Mouse (Mus musculus): ENCODE data around the gene Gpr156. TPM values are rescaled to one million over a fixed set of nuclear protein-coding genes. Genes with fewer than 3 reads are reported as not detected.

Gene Gpr156
- not detected in 2 replicates for polyA plus RNA-seq (2012; ENCODE audit: insufficient read depth, insufficient read length, low replicate concordance, missing spikeins)

DNA sequence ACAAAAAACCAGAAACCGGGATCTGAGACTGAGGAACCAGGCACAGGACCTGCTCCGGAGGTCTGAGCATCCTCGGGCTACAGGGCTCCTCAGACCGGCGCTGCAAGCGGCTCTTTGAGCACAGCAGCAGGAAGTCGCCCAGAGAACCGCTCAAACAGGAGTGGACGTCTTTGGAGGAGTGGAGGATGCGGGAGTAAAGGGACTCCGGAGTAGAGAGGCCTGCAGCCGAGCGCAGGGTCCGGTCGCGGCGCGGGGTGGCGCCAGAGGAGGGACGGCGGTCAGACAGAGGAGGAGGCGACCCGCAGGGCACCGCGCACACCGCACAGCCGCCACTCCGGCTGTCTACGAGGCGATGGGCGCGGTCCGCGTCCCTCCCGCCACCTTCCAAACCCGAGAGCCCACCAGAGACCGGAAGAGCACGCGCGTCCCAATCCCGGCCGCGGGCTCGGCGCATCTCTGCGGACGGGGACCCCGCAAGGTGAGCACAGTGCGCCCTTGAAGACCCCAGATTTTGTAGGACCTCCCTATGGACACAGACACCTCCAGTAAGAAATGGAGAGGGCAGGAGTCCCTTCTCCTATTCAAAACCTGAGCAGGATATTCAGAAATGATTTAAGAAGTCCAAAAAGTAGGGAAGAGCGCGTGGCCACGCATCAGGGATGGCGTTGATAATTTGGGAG lies at the start of gene Gpr156:
TSS of gene Gpr156 (plus strand) at position 359 of the 680 bp plus-strand sequence.
- peaks cover 6% of the 10 kb centered on the region for H3K4me1 ChIP-seq (ENCODE audit: control insufficient read depth, insufficient read depth, low read length)
- no peak within 1 kb of the TSS for H3K27ac ChIP-seq (ENCODE audit: insufficient read depth, low read depth, low read length)
- WGBS = 3% methylated on average over 53 of the region's 53 CpGs
- TF ChIP-seq CTCF (IDR thresholded peaks at IDR 0.05; ENCODE audit: insufficient read depth, low read depth, low read length) = no peak
- no peak for TF ChIP-seq POLR2A (IDR thresholded peaks at IDR 0.05; ENCODE audit: insufficient read depth, low read depth, low read length)
- peak within 1 kb of the TSS; percentile 54 for H3K4me3 ChIP-seq (ENCODE audit: insufficient read depth, low read depth, low read length)

DNA sequence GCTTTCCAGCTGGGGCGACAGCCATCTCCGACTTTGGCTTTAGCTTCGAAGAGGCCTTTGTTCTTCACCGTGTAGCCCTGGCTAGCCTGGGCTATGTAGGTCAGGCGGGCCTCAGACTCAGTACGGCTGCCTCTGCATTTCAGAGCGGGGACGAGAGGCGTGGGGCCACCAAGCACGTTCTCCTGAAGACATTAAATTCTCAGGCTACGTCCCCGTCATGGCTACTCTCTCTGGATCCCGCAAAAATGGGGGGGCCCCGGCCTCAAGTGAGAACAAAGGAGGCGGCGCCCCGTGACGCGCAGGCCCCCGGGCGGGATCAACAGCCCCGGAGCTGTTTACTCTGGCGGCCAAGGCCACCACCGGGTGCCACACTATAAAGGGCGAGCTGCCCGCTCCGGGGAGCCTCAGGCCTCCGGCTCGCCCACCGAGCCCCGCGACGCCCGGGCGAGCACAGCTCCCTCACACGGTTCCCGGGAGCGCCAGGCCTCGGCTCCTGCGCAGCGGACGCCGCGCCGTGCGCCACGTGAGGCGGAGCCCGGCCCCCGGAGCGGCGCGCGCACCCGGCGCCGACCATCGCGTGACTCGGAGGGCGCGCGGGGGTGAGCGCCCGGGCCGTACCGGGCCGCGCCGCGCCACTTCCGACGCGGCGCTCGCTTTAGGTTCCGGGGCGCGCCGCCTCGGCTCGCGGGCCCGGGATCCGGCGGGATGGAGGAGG lies 48.3 kb upstream of the Gpr156 start, which contains the start of gene Lrrc58:
TSS of gene Lrrc58 (plus strand) at position 599 of the 715 bp plus-strand sequence.
- H3K4me1 ChIP-seq (ENCODE audit: control insufficient read depth, insufficient read depth, low read length) = peaks cover 7% of the 10 kb centered on the region
- H3K4me3 ChIP-seq (ENCODE audit: insufficient read depth, low read depth, low read length) = peak within 1 kb of the TSS; percentile 57
- TF ChIP-seq CTCF (IDR thresholded peaks at IDR 0.05; ENCODE audit: insufficient read depth, low read depth, low read length) (no peak), POLR2A (IDR thresholded peaks at IDR 0.05; ENCODE audit: insufficient read depth, low read depth, low read length) (peak; percentile 96)
- under 1% methylated on average over 84 of the region's 86 CpGs for WGBS
- peak within 1 kb of the TSS; percentile 87 for H3K27ac ChIP-seq (ENCODE audit: insufficient read depth, low read depth, low read length)

DNA sequence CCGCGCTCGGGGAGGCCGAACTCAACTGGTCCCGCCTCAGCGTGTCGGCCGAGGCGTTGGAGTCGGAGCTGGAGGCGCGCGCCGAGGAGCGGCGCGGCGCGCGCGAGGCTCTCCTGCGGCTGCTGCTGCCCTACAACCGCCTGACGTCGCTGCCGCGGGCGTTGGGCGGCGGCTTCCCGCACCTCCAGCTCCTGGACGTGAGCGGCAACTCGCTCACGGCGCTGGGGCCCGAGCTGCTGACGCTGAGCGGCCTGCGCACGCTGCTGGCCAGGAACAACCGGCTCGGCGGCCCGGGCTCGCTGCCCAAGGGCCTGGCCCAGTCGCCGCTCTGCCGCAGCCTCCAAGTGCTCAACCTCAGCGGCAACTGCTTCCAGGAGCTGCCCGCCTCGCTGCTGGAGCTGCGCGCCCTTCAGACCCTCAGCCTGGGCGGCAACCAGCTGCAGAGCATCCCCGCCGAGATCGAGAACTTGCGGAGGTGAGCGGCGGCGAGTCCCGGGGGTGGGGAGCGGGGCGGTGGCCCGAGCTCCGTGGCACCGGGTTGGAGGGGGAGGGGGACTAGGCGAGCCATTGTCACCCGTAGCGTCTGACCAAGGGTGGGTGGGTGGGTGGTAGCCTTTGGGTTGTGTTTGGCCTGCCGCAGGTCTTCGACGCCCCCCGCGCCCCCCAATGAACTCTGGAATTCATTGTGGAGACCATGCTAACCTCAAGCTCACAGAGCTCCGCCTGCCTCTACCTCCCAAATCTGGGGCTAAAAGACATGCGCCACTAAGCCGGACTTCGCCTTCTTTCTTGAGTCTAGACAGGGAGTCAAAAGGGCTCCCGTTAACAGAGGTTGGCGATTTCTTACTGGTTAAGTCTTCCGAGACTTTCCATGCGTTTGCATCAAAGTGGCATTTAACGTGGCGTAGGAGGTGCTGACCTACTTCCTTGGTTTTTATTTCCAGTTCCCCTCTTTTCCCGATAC lies 47.5 kb upstream of the Gpr156 start:
- TF ChIP-seq CTCF (IDR thresholded peaks at IDR 0.05; ENCODE audit: insufficient read depth, low read depth, low read length) (no peak), POLR2A (IDR thresholded peaks at IDR 0.05; ENCODE audit: insufficient read depth, low read depth, low read length) (no peak)
- WGBS = under 1% methylated on average over 78 of the region's 87 CpGs
- Histone ChIP-seq H3K4me3 (ENCODE audit: insufficient read depth, low read depth, low read length) (peak overlapping the region; percentile 57), H3K4me1 (ENCODE audit: control insufficient read depth, insufficient read depth, low read length) (peaks cover 7% of the 10 kb centered on the region), H3K27ac (ENCODE audit: insufficient read depth, low read depth, low read length) (peak overlapping the region; percentile 87)

DNA sequence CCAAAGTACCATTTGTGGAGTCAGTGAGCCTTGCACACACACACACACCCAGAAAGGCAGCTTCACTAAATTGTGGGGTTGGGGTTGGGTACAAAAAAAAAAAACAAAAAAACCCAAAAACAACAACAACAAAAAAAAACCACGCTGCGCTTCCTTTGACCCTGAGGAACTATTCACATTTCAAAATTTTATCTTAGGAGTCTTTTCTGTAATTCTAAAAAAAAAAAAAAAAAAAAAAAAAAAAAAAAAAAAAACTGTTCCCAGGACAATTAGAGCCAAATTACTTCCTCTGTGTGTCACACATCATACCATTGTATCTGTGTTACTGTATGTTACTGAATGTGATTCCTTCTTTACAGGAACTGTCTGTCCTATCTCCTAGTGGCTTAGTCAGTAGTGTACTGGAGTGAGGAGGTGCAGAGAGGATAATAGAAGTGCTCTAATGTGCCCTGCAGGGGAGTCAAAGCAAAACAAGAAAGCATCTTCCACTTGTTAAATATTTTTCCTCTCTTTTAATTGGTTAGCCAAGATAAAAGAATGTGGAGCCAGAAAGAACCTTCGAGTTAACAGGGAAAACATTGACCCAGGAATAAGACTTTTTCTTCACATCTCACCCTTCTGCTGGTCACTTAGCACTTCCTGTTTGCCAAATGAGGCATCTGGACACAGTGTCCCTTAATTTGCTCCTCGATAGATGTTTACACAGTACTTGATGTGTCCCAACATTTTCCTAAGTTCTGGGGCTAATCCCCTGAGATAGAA lies 46.6 kb upstream of the Gpr156 start:
- H3K27ac ChIP-seq (ENCODE audit: insufficient read depth, low read depth, low read length) = peak overlapping the region; percentile 61; the same call in 1 of the 2 replicates
- no peak for TF ChIP-seq POLR2A (IDR thresholded peaks at IDR 0.05; ENCODE audit: insufficient read depth, low read depth, low read length)
- no peak for TF ChIP-seq CTCF (IDR thresholded peaks at IDR 0.05; ENCODE audit: insufficient read depth, low read depth, low read length)
- 3% methylated on average over 4 of the region's 4 CpGs for WGBS
- H3K4me3 ChIP-seq (ENCODE audit: insufficient read depth, low read depth, low read length) = peak overlapping the region; percentile 57
- H3K4me1 ChIP-seq (ENCODE audit: control insufficient read depth, insufficient read depth, low read length) = peaks cover 7% of the 10 kb centered on the region

DNA sequence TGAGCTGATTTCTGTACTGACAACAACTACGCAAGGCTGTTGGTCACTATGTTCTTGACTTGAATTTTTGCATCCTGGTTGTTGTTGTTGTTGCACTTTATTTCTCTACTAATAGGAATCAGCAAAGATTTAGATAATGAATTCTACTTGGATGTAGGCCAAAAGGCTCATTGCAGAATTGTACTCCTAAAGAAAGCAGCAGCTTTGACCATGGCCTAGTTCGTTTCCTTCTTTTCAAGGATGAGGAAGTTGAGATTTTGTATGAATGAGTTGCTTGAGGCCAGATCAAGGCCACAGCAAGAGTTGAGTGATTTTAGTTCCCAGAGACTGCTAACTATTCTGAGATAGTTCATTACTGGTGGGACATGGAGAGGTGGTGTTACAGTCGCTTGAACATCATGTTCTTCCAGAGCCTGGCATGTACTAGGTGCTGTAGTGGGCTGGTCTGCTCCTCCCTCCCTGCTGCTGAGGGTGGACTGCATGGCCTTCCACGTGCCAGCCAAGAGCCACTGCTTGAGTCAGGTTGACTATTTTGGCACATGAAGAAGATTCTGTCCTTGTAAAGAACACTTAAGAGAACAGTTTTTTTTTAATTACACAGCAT lies 45.1 kb upstream of the Gpr156 start:
- WGBS = 27% methylated on average over 4 of the region's 4 CpGs
- no peak overlapping the region for H3K27ac ChIP-seq (ENCODE audit: insufficient read depth, low read depth, low read length)
- TF ChIP-seq POLR2A (IDR thresholded peaks at IDR 0.05; ENCODE audit: insufficient read depth, low read depth, low read length) (no peak), CTCF (IDR thresholded peaks at IDR 0.05; ENCODE audit: insufficient read depth, low read depth, low read length) (no peak)
- peaks cover 7% of the 10 kb centered on the region for H3K4me1 ChIP-seq (ENCODE audit: control insufficient read depth, insufficient read depth, low read length)
- no peak overlapping the region for H3K4me3 ChIP-seq (ENCODE audit: insufficient read depth, low read depth, low read length)

DNA sequence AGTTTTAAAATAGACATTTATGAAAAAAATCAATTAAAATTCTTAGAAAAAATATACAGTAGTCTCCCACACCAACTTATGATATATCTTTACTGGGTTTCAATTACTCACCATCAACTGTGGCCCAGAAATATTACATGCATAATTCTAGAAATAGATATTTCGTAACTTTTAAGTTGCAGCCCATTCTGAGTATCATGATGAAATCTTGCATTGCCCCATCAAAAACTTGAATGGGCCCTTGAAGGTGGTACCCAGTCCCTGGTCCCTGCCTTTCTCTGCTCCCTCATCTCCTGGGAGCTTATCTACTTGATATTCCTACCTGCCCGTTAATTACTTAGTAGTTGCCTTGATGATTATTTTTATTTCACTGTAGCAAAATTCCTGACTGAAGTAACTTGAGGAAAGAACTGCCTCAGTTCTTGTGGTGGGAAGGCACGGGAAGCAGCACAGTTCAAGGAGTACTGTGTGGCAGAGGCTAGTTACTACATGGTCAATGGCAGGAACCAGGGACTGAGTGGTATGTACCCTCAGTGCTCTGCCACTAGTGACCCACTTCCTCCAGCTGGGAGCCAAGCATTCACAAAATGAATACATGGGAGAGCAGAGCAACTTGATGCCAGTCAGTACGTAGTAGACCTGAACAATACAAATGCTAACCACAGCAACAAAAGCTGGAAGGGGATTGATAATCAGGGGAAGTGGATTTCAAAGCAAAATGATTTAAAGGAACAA lies 41.6 kb upstream of the Gpr156 start:
- H3K4me1 ChIP-seq (ENCODE audit: control insufficient read depth, insufficient read depth, low read length) = peaks cover 4% of the 10 kb centered on the region
- no peak for TF ChIP-seq POLR2A (IDR thresholded peaks at IDR 0.05; ENCODE audit: insufficient read depth, low read depth, low read length)
- TF ChIP-seq CTCF (IDR thresholded peaks at IDR 0.05; ENCODE audit: insufficient read depth, low read depth, low read length) = no peak
- 0 out of 2 replicates have a peak overlapping the region, but pooled peaks have one; percentile 10 for H3K27ac ChIP-seq (ENCODE audit: insufficient read depth, low read depth, low read length)
- H3K4me3 ChIP-seq (ENCODE audit: insufficient read depth, low read depth, low read length) = no peak overlapping the region
- 68% methylated on average over 4 of the region's 4 CpGs for WGBS

DNA sequence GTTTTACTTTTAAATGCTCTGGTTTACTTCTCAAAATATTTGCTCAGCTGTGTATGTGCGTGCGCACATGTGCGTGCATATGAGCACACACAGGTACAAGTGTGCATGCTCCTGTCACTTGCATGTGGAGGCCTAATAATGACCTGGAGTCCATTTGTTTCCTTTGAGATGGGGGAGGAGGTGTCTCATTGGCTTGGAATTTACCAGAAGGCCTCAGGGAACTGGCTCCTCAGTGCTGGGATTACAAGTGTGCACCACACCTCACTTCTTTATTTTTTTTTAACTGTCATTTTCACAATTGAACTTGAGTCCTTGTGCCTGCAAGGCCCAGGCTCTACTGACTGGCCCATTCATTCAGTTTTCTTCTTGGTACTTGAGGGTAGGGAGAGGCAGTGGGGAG lies 38.9 kb upstream of the Gpr156 start:
- WGBS = 94% methylated on average over 3 of the region's 3 CpGs
- Histone ChIP-seq H3K27ac (ENCODE audit: insufficient read depth, low read depth, low read length) (no peak overlapping the region), H3K4me3 (ENCODE audit: insufficient read depth, low read depth, low read length) (no peak overlapping the region), H3K4me1 (ENCODE audit: control insufficient read depth, insufficient read depth, low read length) (no peaks in the 10 kb centered on the region)
- TF ChIP-seq CTCF (IDR thresholded peaks at IDR 0.05; ENCODE audit: insufficient read depth, low read depth, low read length) (no peak), POLR2A (IDR thresholded peaks at IDR 0.05; ENCODE audit: insufficient read depth, low read depth, low read length) (no peak)
